Mouse (Mus musculus) erythroid progenitor cell, adult 5-6 weeks (primary cell): ENCODE results near the gene Kcnt2. TPM values are rescaled to one million over a fixed set of nuclear protein-coding genes. Genes with fewer than 3 reads are reported as not detected.

Source experiments
- ATAC-seq: replicated peaks from 2 replicates; pipeline ENCODE4 v1.8.0; 2016; ENCODE audit warnings: moderate number of reproducible peaks, mild to moderate bottlenecking, moderate TSS enrichment, inconsistent platforms; ENCODE audit not compliant: poor library complexity, low FRiP score, severe bottlenecking
- total RNA-seq, 2 experiments: library from RNA; stranded (forward) in 1 of 2; stranded (reverse) in 1 of 2; fragments of 150-400 nt in 1 of 2; fragments of 186-747, 209-891 nt in 1 of 2; gene quantifications; 2 replicates each; pipeline versions ENCODE4 v1.2.3 to v1.2.4; 2015 to 2017; ENCODE audit warnings: low replicate concordance in 2 of 2

The Kcnt2 gene
- total RNA-seq, 2 experiments from 2014 or later, result not detected

GRCm38 (mm10) chr1:140364787-140365186 is 118.8 kb downstream of the Kcnt2 start:
- no peak for ATAC-seq

GRCm38 (mm10) chr1:140373532-140373931 is 127.6 kb downstream of the Kcnt2 start:
- no peak for ATAC-seq

- ATAC-seq, result no peak
Measured at GRCm38 (mm10) chr1:140378791-140379190, 132.8 kb downstream of the Kcnt2 start.

- no peak for ATAC-seq
Measured at GRCm38 (mm10) chr1:140379526-140379925, 133.6 kb downstream of the Kcnt2 start.

- ATAC-seq, result no peak
Measured at GRCm38 (mm10) chr1:140381093-140381492, 135.1 kb downstream of the Kcnt2 start.

GRCm38 (mm10) chr1:140390301-140390700 is 144.3 kb downstream of the Kcnt2 start:
- no peak for ATAC-seq

GRCm38 (mm10) chr1:140397756-140398155 is 151.8 kb downstream of the Kcnt2 start:
- ATAC-seq, result no peak

GRCm38 (mm10) chr1:140406631-140407288 is 160.8 kb downstream of the Kcnt2 start:
- no peak for ATAC-seq

- ATAC-seq, result no peak
Measured at GRCm38 (mm10) chr1:140415761-140416160, 169.8 kb downstream of the Kcnt2 start.

GRCm38 (mm10) chr1:140422954-140423353 is 177.0 kb downstream of the Kcnt2 start:
- no peak for ATAC-seq

GRCm38 (mm10) chr1:140429284-140429850 is 183.4 kb downstream of the Kcnt2 start:
- ATAC-seq, result no peak

- ATAC-seq, result no peak
Measured at GRCm38 (mm10) chr1:140432039-140432438, 186.1 kb downstream of the Kcnt2 start.

- no peak for ATAC-seq
Measured at GRCm38 (mm10) chr1:140434791-140435190, 188.8 kb downstream of the Kcnt2 start.

- no peak for ATAC-seq
Measured at GRCm38 (mm10) chr1:140438176-140438575, 192.2 kb downstream of the Kcnt2 start.

GRCm38 (mm10) chr1:140443904-140444303 is 197.9 kb downstream of the Kcnt2 start:
- no peak for ATAC-seq

GRCm38 (mm10) chr1:140444394-140444793 is 198.4 kb downstream of the Kcnt2 start:
- no peak for ATAC-seq

GRCm38 (mm10) chr1:140451461-140451860 is 205.5 kb downstream of the Kcnt2 start:
- no peak for ATAC-seq

GRCm38 (mm10) chr1:140451924-140452323 is 206.0 kb downstream of the Kcnt2 start:
- no peak for ATAC-seq

- ATAC-seq, result no peak
Measured at GRCm38 (mm10) chr1:140455903-140456302, 209.9 kb downstream of the Kcnt2 start.

GRCm38 (mm10) chr1:140456873-140457272 is 210.9 kb downstream of the Kcnt2 start:
- ATAC-seq, result no peak

- ATAC-seq, result no peak
Measured at GRCm38 (mm10) chr1:140468315-140468714, 222.4 kb downstream of the Kcnt2 start.

- no peak for ATAC-seq
Measured at GRCm38 (mm10) chr1:140469586-140469985, 223.6 kb downstream of the Kcnt2 start.
